ENCODE assay signal across 12 mouse cellular contexts in the genomic region with DNA sequence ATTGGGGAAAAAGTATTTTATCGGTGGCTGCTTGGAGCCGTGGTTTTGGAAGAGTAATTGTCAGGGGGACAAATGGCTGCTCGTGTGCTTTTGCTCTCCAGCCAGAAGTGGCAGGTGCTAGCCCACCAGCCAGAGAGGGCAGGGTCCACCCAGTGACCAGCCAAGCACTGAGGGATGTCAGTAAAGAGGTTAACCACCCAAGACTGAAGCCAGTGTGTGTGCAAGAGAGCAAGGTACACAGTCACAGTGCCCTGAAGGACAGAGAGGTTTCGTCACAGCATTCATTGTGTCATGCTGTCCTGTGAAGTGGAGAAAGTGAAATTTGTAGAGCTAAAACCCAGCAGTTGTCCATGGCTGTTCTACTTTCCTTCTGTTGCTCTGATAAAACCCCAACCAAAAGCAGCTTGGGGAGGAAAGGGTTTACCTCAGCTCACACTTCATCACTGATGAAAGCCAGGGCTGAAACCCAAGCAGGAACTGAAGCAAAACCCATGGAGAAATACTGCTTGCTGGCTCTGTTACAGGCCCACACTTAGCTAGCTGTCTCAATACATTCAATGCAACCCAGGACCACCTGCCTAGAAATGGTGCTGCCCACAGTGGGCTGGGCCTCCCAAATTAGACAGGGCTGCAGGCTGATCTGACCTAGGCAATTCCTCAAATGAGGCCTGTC.
DNase-seq lines count a peak whose midpoint lies in the region; ATAC-seq and TF ChIP-seq lines count a peak whose summit lies in the region.
"Had no signal": no experiment of that assay in that cellular context is flagged by ENCODE, and none has a peak within 500 bp of the region (broad histone marks: within the 10 kb centered on the region; RNA-seq: fewer than 3 reads in every experiment).

No protein-coding gene starts in this region.

- no peaks in the 10 kb centered on the region for H3K36me3 ChIP-seq in stomach, embryonic 14.5 days (ENCODE audit: control insufficient read depth, insufficient read depth, low read length)
- H3K36me3 ChIP-seq in stomach, postnatal 0 days (ENCODE audit: control insufficient read depth, insufficient read depth, low read length), result no peaks in the 10 kb centered on the region
- H3K36me3 ChIP-seq in liver, embryonic 13.5 days, result no peaks in the 10 kb centered on the region
- H3K36me3 ChIP-seq in forebrain, embryonic 15.5 days, result no peaks in the 10 kb centered on the region

- H3K4me3 ChIP-seq in stomach, embryonic 14.5 days (ENCODE audit: low read depth, low read length), result no peak overlapping the region
- no peak overlapping the region for H3K4me3 ChIP-seq in stomach, postnatal 0 days (ENCODE audit: low read depth, low read length)
- H3K4me3 ChIP-seq in liver, embryonic 13.5 days (replicated peaks), result no peak overlapping the region
- no peak overlapping the region for H3K4me3 ChIP-seq in forebrain, embryonic 15.5 days
- H3K4me3 ChIP-seq: erythroblast, embryonic 14.5 days had no signal

- WGBS in stomach, embryonic 14.5 days, result 89% methylated on average over 4 of the region's 4 CpGs
- WGBS in stomach, postnatal 0 days, result 87% methylated on average over 4 of the region's 4 CpGs
- 59% methylated on average over 4 of the region's 4 CpGs for WGBS in liver, embryonic 13.5 days (ENCODE audit: insufficient replicate concordance)
- 85% methylated on average over 4 of the region's 4 CpGs for WGBS in forebrain, embryonic 15.5 days

- no peak for TF ChIP-seq CTCF in stomach, postnatal 0 days (IDR thresholded peaks at IDR 0.05; ENCODE audit: low read depth)

- no peak overlapping the region for H3K4me2 ChIP-seq in stomach, embryonic 14.5 days (replicated peaks; ENCODE audit: low read depth, low read length)
- no peak overlapping the region for H3K4me2 ChIP-seq in stomach, postnatal 0 days (replicated peaks; ENCODE audit: low read depth)
- H3K4me2 ChIP-seq in liver, embryonic 13.5 days, result no peak overlapping the region
- no peak overlapping the region for H3K4me2 ChIP-seq in forebrain, embryonic 15.5 days (replicated peaks)

- TF ChIP-seq EP300 in stomach, postnatal 0 days (optimal IDR thresholded peaks at IDR 0.05), result no peak

- H3K9ac ChIP-seq in stomach, embryonic 14.5 days (replicated peaks; ENCODE audit: low read depth, low read length), result no peak overlapping the region
- H3K9ac ChIP-seq in stomach, postnatal 0 days (ENCODE audit: low read length), result no peak overlapping the region
- no peak overlapping the region for H3K9ac ChIP-seq in liver, embryonic 13.5 days
- no peak overlapping the region for H3K9ac ChIP-seq in forebrain, embryonic 15.5 days (replicated peaks)

- H3K27ac ChIP-seq in stomach, embryonic 14.5 days (ENCODE audit: low read length), result peak overlapping the region; percentile 40; the same call in 1 of the 2 replicates
- no peak overlapping the region for H3K27ac ChIP-seq in stomach, postnatal 0 days (replicated peaks)
- H3K27ac ChIP-seq in liver, embryonic 13.5 days, result peak overlapping the region; percentile 55
- no peak overlapping the region for H3K27ac ChIP-seq in forebrain, embryonic 15.5 days (replicated peaks)
- H3K27ac ChIP-seq: macrophage had no signal

- H3K27me3 ChIP-seq in stomach, embryonic 14.5 days (ENCODE audit: control insufficient read depth, insufficient read depth, low read length), result no peaks in the 10 kb centered on the region
- H3K27me3 ChIP-seq in stomach, postnatal 0 days (ENCODE audit: control insufficient read depth, insufficient read depth, low read length), result no peaks in the 10 kb centered on the region
- H3K27me3 ChIP-seq in liver, embryonic 13.5 days, result no peaks in the 10 kb centered on the region
- no peaks in the 10 kb centered on the region for H3K27me3 ChIP-seq in forebrain, embryonic 15.5 days

- no peaks in the 10 kb centered on the region for H3K9me3 ChIP-seq in stomach, embryonic 14.5 days (ENCODE audit: control insufficient read depth, low read depth, low read length)
- H3K9me3 ChIP-seq in stomach, postnatal 0 days (ENCODE audit: control insufficient read depth, low read length), result no peaks in the 10 kb centered on the region
- no peaks in the 10 kb centered on the region for H3K9me3 ChIP-seq in liver, embryonic 13.5 days (replicated peaks)
- no peaks in the 10 kb centered on the region for H3K9me3 ChIP-seq in forebrain, embryonic 15.5 days

- ATAC-seq in stomach, embryonic 14.5 days (ENCODE audit: insufficient number of reproducible peaks, insufficient read depth, low FRiP score, low read depth), result no peak
- no peak for ATAC-seq in stomach, postnatal 0 days (ENCODE audit: low FRiP score, low TSS enrichment)
- ATAC-seq in liver, embryonic 13.5 days (ENCODE audit: low read depth), result peak; percentile 67
- ATAC-seq in forebrain, embryonic 15.5 days (replicated peaks), result no peak

- DNase-seq in adrenal gland, postnatal 10 days, result peak; percentile 46
- DNase-seq in adrenal gland, postnatal 25 days, result no peak
- DNase-seq in stomach, postnatal 0 days (ENCODE audit: low spot score), result no peak
- DNase-seq in liver, embryonic 13.5 days, result no peak
- DNase-seq in B cell, adult 2 months, result no peak
- DNase-seq in thymus, adult 18-20 months, result no peak
- DNase-seq: cerebellum, postnatal 25 days; thymus, postnatal 25 days had no signal

- 0 out of 2 replicates have a peak, but pooled peaks cover 10% of the 10 kb centered on the region for H3K4me1 ChIP-seq in stomach, embryonic 14.5 days (ENCODE audit: control insufficient read depth, insufficient read depth, low read length)
- H3K4me1 ChIP-seq in stomach, postnatal 0 days (replicated peaks; ENCODE audit: control insufficient read depth, insufficient read depth), result no peaks in the 10 kb centered on the region
- peaks cover 7% of the 10 kb centered on the region for H3K4me1 ChIP-seq in liver, embryonic 13.5 days (replicated peaks)
- no peaks in the 10 kb centered on the region for H3K4me1 ChIP-seq in forebrain, embryonic 15.5 days

Comparison
In these comparisons a context has a peak if more than half of its experiments do, and no peak if none do; other contexts are left out.
1. H3K27ac ChIP-seq: peak in stomach, embryonic 14.5 days (single experiment) and liver, embryonic 13.5 days (single experiment); none in stomach, postnatal 0 days (single experiment) and forebrain, embryonic 15.5 days (single experiment).